Mouse (Mus musculus): ENCODE measurements around the gene Tmem247.

Tmem247 gene

DNA sequence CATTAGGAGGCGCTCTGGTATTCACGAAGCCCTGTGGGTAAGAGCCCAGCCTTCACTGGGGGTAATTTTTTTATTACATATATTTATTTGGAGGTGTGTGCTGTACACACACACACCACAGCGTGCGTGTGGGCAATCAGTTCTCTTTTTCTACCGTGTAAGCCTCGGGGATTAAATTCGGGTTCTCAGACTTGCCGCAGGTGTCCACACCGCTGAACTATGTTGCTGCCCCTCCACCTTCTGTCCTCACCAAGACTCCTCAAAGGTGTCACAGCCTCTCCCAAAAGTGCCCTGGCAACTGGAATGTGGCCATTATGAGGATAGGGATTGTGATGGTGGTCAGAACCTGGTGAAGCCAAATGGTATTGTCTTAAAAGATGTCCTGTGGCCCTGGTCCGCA lies at the start of gene Tmem247:
TSS of gene Tmem247 (plus strand) at position 301 of the 400 bp plus-strand sequence.
- no peak for DNase-seq (ENCODE audit: low read depth, low spot score)

GRCm38 (mm10) chr17:86870586-86870985 lies 46.6 kb upstream of the Tmem247 start:
- no peak for DNase-seq (ENCODE audit: low read depth, low spot score)

DNA sequence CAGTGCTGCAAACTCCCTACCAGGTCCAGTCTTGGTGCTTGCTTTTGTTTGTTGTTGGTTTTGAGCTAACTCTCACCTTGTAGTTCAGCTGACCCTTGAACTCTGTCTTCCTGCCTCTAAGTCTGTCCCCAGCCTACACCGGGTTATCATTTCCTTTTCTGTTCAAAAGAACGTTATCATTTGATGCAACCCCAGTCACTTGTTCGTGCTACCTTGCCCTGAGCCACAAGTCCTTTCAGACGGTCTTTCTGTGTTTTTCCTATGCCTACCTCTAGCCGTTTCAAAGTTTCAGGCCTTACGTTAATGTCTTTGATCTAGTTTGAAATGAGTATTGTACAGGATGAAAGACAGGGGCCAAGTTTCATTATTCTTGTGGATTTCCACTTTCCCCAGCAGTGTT lies 44.5 kb upstream of the Tmem247 start:
- DNase-seq (ENCODE audit: low read depth, low spot score): no peak

GRCm38 (mm10) chr17:86876940-86877339 lies 40.2 kb upstream of the Tmem247 start:
- no peak for DNase-seq (ENCODE audit: low read depth, low spot score)

- DNase-seq (ENCODE audit: low read depth, low spot score): no peak
Measured at GRCm38 (mm10) chr17:86877747-86878146, 39.4 kb upstream of the Tmem247 start.

GRCm38 (mm10) chr17:86880056-86880455 lies 37.1 kb upstream of the Tmem247 start:
- DNase-seq (ENCODE audit: low read depth, low spot score): no peak

DNA sequence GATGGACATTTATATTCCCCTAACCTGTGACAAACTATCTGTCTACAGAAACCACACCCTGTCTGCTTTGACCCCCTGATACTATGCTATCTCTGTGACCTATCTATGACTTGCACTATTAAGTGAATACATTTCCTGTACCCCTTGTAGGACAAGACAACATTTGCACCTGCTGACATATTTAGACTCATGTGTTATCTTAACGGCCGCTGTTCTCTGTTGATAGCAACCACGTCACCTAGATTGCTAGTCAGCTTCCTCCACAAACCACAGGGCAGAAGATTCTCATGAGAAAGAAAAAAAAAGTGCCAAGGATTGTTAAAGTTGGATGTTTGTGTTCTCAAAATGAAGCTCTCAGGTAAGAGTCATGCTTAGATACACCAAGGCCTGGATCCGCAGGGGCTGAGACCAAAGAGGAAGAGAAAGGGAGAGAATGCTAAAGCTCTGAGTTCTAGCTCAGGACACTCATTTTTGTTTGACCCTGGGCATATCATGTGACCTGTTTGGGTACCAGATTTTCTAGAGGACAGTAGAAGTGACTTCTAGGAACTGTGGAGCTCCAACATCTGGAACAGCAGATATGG lies 36.6 kb upstream of the Tmem247 start:
- DNase-seq (ENCODE audit: low read depth, low spot score): no peak

DNA sequence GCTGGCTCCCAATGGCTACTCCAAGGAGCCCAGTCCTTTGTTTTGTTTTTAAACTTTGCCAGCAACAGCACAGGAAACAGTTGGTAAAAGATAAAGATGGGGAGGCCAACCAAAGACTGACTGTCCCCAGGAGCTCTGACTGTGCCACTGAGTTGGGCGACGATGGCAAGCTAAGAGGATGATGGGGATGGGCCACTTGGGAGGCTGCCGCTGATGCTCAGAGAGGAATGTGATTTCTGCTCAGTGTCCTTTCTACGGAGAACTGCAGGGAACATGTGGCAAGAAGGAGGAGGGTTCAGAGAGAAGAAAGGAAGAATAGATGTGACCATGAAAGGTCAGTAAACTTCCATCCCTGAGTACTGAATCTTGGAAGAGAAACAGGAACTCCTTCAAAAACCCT lies 22.0 kb upstream of the Tmem247 start:
- DNase-seq (ENCODE audit: low read depth, low spot score): no peak

- DNase-seq (ENCODE audit: low read depth, low spot score): no peak
Measured at GRCm38 (mm10) chr17:86897486-86898165, 19.5 kb upstream of the Tmem247 start.

DNA sequence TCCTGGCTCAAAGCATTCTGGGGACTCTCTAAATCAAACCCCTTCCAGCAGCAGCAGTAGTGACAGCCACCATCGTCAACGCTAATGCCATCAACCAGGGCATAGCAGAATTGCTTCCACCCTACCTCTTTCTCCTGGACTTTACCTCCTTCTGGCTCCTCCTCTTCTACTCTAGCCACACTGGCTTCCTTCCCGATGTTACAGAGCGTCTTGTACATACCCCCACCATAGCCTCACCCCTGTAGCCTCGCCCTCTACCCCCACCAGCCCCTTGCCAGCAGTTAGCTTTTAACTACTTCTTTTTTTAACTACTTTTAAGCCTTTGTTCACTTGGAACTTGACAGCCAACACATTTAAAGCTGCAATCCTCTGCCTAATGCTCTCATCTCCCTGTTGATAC lies 17.3 kb upstream of the Tmem247 start:
- DNase-seq (ENCODE audit: low read depth, low spot score): no peak

- no peak for DNase-seq (ENCODE audit: low read depth, low spot score)
Measured at GRCm38 (mm10) chr17:86900564-86900963, 16.6 kb upstream of the Tmem247 start.

GRCm38 (mm10) chr17:86902399-86903067 lies 14.6 kb upstream of the Tmem247 start:
- no peak for DNase-seq (ENCODE audit: low read depth, low spot score)

DNA sequence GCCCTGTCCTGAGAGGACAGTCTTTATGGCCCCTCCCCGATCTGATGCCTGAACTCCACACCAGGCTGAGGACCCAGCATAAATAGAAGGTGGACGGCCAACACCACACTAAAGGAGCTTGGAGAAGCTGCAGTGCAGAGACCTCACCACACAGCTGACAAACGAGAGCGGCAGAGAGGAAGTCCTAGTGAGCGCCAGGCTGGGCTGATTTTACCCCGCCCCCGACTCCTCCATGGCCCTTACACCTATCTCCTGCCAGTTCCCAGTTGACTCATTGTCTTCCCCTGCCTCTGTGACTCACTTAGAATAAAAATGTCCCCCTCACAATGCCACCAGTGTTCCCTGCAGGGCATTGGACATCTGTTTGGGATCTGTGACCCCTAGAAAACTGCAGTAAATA lies 13.6 kb upstream of the Tmem247 start:
- DNase-seq (ENCODE audit: low read depth, low spot score): no peak

- DNase-seq (ENCODE audit: low read depth, low spot score): no peak
Measured at GRCm38 (mm10) chr17:86904206-86904605, 12.9 kb upstream of the Tmem247 start.

DNA sequence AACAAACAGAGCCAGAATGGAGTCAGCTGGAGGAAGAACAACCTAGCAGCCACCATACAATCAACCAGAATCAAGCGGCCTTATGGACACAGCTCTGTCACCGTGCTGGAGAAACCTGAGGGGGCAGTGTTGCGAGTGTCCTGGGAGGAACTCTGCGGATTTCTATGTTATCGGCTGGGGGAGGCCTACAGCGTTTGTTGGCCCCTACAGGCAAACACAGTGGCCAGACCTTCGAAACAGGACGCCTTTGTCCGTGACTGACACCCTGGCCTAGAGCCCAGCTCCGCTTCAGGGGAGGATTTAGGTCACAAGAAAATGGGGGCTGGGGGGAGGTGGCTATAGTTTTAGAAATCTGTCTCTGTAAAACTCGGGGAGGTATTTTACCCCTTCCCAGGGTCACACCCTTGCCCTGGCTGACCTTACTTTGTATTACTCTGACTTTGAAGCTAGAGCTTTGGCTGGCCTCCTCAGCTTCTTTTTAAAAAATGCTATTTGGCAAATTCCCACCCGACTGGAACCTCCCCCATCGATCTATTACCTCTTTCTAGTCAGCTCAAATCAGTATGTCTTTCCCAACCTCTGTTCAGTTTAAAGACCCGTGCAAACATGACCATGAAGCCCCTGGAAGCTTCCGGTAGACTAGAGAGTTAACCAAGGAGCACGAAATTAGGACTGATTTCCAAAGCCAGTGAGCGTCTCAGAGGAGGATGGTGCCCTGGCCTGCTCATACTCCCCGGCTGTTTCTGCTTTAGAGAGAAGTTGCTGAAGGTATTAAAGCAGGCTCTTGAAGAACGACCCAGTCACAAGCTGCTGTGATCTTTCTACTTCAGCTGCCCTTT lies 11.6 kb upstream of the Tmem247 start:
- DNase-seq (ENCODE audit: low read depth, low spot score): peak; percentile 45

DNA sequence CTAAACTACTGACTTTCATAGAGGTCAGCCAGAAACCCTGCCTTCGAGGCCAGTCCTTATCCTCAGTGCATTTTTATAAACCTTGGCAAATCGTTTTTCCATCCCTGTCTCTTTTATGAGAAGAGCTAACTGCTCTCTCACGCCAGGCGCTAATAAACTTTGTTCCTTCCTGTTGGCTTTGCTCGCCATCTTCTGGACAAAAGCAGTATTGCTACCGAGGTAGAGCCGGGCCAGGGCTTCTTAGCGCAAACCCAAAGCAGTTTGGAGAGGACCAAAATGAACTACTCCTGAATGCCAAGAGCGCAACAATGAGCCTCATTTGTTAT lies 11.0 kb upstream of the Tmem247 start:
- peak; percentile 76 for DNase-seq (ENCODE audit: low read depth, low spot score)

DNA sequence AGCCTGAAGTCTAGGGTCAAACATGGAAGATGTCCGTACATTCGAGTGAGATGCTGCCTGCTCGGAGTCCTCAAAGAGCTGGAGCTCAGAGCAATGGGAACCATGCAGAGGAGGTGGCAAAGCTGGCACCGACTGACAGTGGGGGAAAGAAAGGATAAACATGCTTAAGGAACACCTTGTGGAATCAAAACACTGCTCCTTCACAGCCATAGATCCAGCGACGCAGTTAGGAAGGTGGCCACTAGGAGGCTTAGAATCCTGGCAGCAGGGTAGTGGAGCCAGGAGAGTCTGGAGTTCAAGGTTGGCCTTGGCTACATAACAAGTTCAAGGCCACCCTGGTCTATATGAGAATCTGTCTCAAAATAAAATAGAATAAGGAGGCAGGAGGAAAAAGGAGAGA lies 10.5 kb upstream of the Tmem247 start:
- DNase-seq (ENCODE audit: low read depth, low spot score): no peak

DNA sequence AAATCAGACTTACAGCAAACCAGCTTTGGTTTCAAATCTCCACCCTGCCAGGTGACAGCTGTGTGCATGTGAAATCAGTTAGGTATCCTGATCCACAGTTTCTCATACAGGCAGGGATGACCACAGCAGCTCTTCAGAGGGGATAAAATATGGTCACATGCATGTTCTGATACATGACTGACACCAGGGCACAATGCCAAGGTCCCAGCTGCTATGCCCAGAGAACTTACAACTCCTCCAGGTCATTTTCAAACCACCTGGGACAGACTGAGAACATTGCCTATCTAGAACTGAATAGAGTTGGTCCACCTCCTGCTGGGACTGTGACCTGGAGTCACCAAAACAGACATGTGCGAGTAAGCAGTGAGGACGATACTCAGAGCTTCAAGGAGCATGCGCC lies 10.1 kb upstream of the Tmem247 start:
- DNase-seq (ENCODE audit: low read depth, low spot score): no peak

DNA sequence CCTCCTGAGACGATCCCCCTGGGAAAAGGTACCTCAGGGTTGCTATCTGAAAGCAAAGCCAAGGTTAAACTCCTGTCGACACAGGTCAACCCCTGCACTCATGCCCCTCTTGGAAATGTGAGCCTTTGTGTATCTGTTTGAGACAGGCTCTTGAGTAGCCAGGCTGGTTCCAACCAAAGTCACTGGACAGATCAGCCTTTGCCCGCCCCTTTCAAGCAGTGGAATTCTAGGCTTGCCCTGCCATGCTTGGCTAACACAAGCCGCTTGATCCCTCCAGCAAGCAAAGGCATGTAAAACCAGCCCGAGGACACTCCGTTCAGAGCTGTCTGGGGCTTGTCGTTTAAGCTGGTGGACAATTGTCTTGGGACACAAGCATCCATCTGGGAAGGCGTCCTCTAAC lies 8.8 kb upstream of the Tmem247 start:
- DNase-seq (ENCODE audit: low read depth, low spot score): no peak

- DNase-seq (ENCODE audit: low read depth, low spot score): peak; percentile 33
Measured at GRCm38 (mm10) chr17:86909733-86910495, 7.2 kb upstream of the Tmem247 start.

GRCm38 (mm10) chr17:86911261-86911660 lies 5.9 kb upstream of the Tmem247 start:
- DNase-seq (ENCODE audit: low read depth, low spot score): no peak
